Mouse (Mus musculus): ENCODE measurements around the gene Tdgf1.

Tdgf1 gene
- long read RNA-seq, experiment 1, result 0 reads
- long read RNA-seq, experiment 2, result 0 reads

- intact Hi-C loops (cut with DNase I), result no loop called here
Observed at GRCm38 (mm10) chr9:110945926-110946325, at the start of gene Tdgf1. TSS of gene Tdgf1 (minus strand) at chr9:110946158.

- intact Hi-C loops (cut with DNase I), result no loop called here
Observed at GRCm38 (mm10) chr9:110994716-110995172, 48.8 kb upstream of the Tdgf1 start.

- intact Hi-C loops (cut with DNase I), result no loop called here
Observed at GRCm38 (mm10) chr9:110993281-110993709, 47.3 kb upstream of the Tdgf1 start.

GRCm38 (mm10) chr9:110990204-110990603, 44.2 kb upstream of the Tdgf1 start, which contains the start of gene Rtp3:
TSS of gene Rtp3 (minus strand) at chr9:110990583.
- intact Hi-C loops (cut with DNase I), result no loop called here

- intact Hi-C loops (cut with DNase I), result no loop called here
Observed at GRCm38 (mm10) chr9:110989543-110989942, 43.6 kb upstream of the Tdgf1 start.

GRCm38 (mm10) chr9:110989141-110989540, 43.2 kb upstream of the Tdgf1 start:
- intact Hi-C loops (cut with DNase I), result no loop called here

- intact Hi-C loops (cut with DNase I), result no loop called here
Observed at GRCm38 (mm10) chr9:110988078-110988477, 42.1 kb upstream of the Tdgf1 start.

- intact Hi-C loops (cut with DNase I), result no loop called here
Observed at GRCm38 (mm10) chr9:110987331-110987730, 41.4 kb upstream of the Tdgf1 start.

- intact Hi-C loops (cut with DNase I), result no loop called here
Observed at GRCm38 (mm10) chr9:110985951-110986350, 40.0 kb upstream of the Tdgf1 start.

GRCm38 (mm10) chr9:110985541-110985940, 39.6 kb upstream of the Tdgf1 start:
- intact Hi-C loops (cut with DNase I), result no loop called here

GRCm38 (mm10) chr9:110984096-110984495, 38.1 kb upstream of the Tdgf1 start:
- intact Hi-C loops (cut with DNase I), result no loop called here

- intact Hi-C loops (cut with DNase I), result no loop called here
Observed at GRCm38 (mm10) chr9:110982351-110982750, 36.4 kb upstream of the Tdgf1 start.

- intact Hi-C loops (cut with DNase I), result no loop called here
Observed at GRCm38 (mm10) chr9:110979411-110979810, 33.5 kb upstream of the Tdgf1 start.

GRCm38 (mm10) chr9:110965910-110966231, 19.9 kb upstream of the Tdgf1 start:
- intact Hi-C loops (cut with DNase I), result no loop called here

- intact Hi-C loops (cut with DNase I), result no loop called here
Observed at GRCm38 (mm10) chr9:110965062-110965909, 19.3 kb upstream of the Tdgf1 start.

- intact Hi-C loops (cut with DNase I), result no loop called here
Observed at GRCm38 (mm10) chr9:110963566-110964115, 17.7 kb upstream of the Tdgf1 start.

- intact Hi-C loops (cut with DNase I), result no loop called here
Observed at GRCm38 (mm10) chr9:110961386-110961785, 15.4 kb upstream of the Tdgf1 start.

- intact Hi-C loops (cut with DNase I), result no loop called here
Observed at GRCm38 (mm10) chr9:110960230-110961149, 14.5 kb upstream of the Tdgf1 start.

GRCm38 (mm10) chr9:110959669-110960068, 13.7 kb upstream of the Tdgf1 start:
- intact Hi-C loops (cut with DNase I), result no loop called here

GRCm38 (mm10) chr9:110955962-110956361, 10.0 kb upstream of the Tdgf1 start:
- intact Hi-C loops (cut with DNase I), result no loop called here

- intact Hi-C loops (cut with DNase I), result no loop called here
Observed at GRCm38 (mm10) chr9:110954681-110955445, 8.9 kb upstream of the Tdgf1 start.
